Comparison of ENCODE assay signal across 13 mouse cellular contexts in the genomic region with DNA sequence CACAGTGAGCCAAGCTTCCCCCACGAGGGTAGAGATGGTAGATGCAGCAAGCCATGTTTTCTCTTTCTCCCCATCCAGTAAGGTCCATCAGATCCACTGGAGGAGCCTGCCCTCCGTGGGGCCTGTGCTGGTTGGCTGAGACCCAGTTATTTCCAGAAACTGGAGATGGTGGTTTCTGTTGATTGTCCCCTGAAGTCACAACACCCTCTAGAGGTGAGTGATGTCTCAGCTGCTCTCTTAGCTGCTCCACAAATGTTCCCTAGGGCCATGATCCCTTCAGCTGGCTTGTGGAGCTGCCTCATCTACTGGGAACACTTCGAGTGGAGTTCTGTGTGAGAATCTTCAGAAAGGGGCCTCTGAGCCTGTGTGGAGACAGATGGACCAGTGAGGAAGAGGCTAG. TPM values are rescaled to one million over a fixed set of nuclear protein-coding genes. Genes with fewer than 3 reads are reported as not detected.
"Had no signal": no experiment of that assay in that cellular context is flagged by ENCODE, and none has a peak within 500 bp of the region (broad histone marks: within the 10 kb centered on the region; RNA-seq: fewer than 3 reads in every experiment).

No protein-coding gene starts in this region.

- H3K27ac ChIP-seq: intestine, embryonic 15.5 days; left cerebral cortex, adult 2 months; limb, embryonic 15.5 days; liver, embryonic 15.5 days; neural tube, embryonic 15.5 days had no signal

- H3K4me3 ChIP-seq: left cerebral cortex, adult 2 months; limb, embryonic 15.5 days; liver, embryonic 15.5 days; myocyte; neural tube, embryonic 15.5 days had no signal

- H3K9ac ChIP-seq: liver, embryonic 15.5 days; neural tube, embryonic 15.5 days had no signal

- H3K36me3 ChIP-seq: intestine, embryonic 15.5 days; limb, embryonic 15.5 days; liver, embryonic 15.5 days; neural tube, embryonic 15.5 days had no signal

- DNase-seq: kidney, adult 8-10 months; kidney, postnatal 10 days; kidney, postnatal 4 days; midbrain, embryonic 14.5 days; spleen, adult 18-20 months; thymus, postnatal 36 days had no signal

- H3K9me3 ChIP-seq: intestine, embryonic 15.5 days; limb, embryonic 15.5 days; liver, embryonic 15.5 days; neural tube, embryonic 15.5 days had no signal

- H3K27me3 ChIP-seq: intestine, embryonic 15.5 days; limb, embryonic 15.5 days had no signal

RNA-seq across cellular contexts. Expression of a gene that starts 1.1 kb away (rescaled TPM):
- total RNA-seq: left cerebral cortex, adult 2 months; megakaryocyte-erythroid progenitor cell, adult 5-6 weeks had no signal
- polyA plus RNA-seq: myocyte had no signal
